Mouse (Mus musculus) heart, postnatal 36 days (tissue): ENCODE results near the gene Ndufa3. TPM values are rescaled to one million over a fixed set of nuclear protein-coding genes. Genes with fewer than 3 reads are reported as not detected.
"Not testable (repeated sequence)": the region's sequence is repeated elsewhere in the genome, so short reads cannot be mapped to it uniquely, and the experiment has no call there.

Experiments used
- DNase-seq, 2 experiments: peaks; one replicate each; pipeline ENCODE4 v3.0.0; 2021 to 2022
- intact Hi-C: fragments of 180-260 bp; cut with DNase I; formaldehyde crosslinking; loops from one replicate; pipeline ENCODE4 v1.15.1; 2025
- total RNA-seq, 2 experiments: library from RNA; stranded (reverse); gene quantifications; 2 replicates each; pipeline ENCODE4 v1.2.3; 2021

Gene Ndufa3
- total RNA-seq = 1,000 to 10,000 TPM; 1,822 to 1,988 TPM

GRCm38 (mm10) chr7:3617242-3617995, at the start of gene Ndufa3:
Ndufa3 (plus strand) TSS chr7:3617373.
- intact Hi-C loops = no loop called here
- DNase-seq = peak; percentile 83 to 85

GRCm38 (mm10) chr7:3569725-3570124, 47.4 kb upstream of the Ndufa3 start:
- intact Hi-C loops = no loop called here
- DNase-seq = no peak

GRCm38 (mm10) chr7:3570580-3570979, 46.6 kb upstream of the Ndufa3 start:
- intact Hi-C loops = not testable (repeated sequence)

GRCm38 (mm10) chr7:3571847-3572246, 45.3 kb upstream of the Ndufa3 start:
- intact Hi-C loops = no loop called here
- no peak for DNase-seq

More at GRCm38 (mm10) chr7:3570580-3570979, 46.6 kb upstream of the Ndufa3 start:
- not testable (repeated sequence) for DNase-seq

DNA sequence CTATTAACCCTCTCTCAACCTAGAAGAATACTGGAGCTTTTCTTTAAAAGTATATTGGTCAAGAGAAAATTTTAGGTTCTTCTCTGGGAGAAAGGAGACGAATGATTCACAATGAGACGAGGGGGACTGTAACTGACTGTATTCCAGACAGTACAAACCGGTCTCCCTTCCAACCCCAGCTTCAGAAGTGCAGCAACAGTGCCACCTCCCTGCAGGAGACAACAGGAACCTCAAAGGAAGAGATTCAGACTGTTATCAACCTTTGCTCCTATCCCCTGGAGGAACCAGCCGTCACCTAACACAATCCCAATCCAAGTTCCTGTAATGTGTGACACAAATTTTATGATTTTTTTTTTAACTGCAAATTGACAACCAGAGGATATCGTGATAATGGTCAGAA, 43.0 kb upstream of the Ndufa3 start:
- intact Hi-C loops = no loop called here
- no peak for DNase-seq

- intact Hi-C loops = no loop called here
- no peak for DNase-seq
These were observed 40.6 kb upstream of the Ndufa3 start for GRCm38 (mm10) chr7:3576354-3577124.

- no peak for DNase-seq
- intact Hi-C loops = no loop called here
These were observed 39.0 kb upstream of the Ndufa3 start for GRCm38 (mm10) chr7:3578196-3578595.

GRCm38 (mm10) chr7:3578952-3579546, 38.1 kb upstream of the Ndufa3 start:
- DNase-seq = no peak
- intact Hi-C loops = no loop called here

- intact Hi-C loops = no loop called here
- no peak for DNase-seq
These were observed 37.1 kb upstream of the Ndufa3 start for GRCm38 (mm10) chr7:3580029-3580428.

GRCm38 (mm10) chr7:3585763-3586162, 31.4 kb upstream of the Ndufa3 start:
- DNase-seq = no peak
- intact Hi-C loops = no loop called here

DNA sequence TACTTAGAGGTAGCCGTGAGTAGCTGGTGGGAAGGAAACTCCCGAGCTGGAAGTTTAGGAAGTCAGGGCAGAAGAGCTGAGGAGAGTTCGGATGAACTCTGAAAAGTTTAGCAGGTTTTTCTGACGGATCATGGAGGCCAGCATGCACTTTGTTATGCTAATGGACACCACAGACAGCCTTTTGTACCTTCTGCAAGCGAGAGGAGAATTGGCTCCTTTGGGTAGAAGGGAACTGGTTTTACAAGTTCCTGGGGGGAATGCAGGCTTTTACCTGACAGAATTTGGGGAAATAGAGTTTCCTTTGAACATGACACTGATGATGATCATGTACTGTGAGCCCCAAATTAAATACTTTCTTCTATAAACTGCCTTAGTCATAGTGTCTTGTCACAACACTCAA, 30.9 kb upstream of the Ndufa3 start:
- intact Hi-C loops = no loop called here
- no peak for DNase-seq

DNA sequence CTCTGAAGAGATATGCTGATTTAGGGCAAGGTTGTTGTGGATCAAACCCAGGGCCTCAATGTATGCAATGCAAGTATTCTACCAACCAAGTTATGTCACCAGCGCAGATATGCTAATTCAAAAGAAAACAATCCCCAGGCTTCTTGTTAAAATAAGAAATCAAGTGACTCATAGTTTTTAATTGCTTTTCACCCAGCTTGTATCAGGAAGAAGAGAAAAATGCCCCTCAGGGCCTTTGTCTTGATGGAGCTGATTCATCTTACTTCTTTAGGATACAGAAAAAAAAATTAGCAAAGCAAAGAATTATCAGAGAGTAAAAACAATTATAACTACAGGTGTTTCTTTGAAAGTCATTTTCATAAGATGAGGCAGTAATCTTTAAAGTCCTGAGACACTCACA, 29.9 kb upstream of the Ndufa3 start:
- intact Hi-C loops = no loop called here
- no peak for DNase-seq

- intact Hi-C loops = loop anchor here (5.0 kb wide), 1 partner anchor 368 kb away; no protein-coding TSS in a partner anchor
- DNase-seq = no peak
These were observed 26.6 kb upstream of the Ndufa3 start for GRCm38 (mm10) chr7:3590550-3590949.

DNA sequence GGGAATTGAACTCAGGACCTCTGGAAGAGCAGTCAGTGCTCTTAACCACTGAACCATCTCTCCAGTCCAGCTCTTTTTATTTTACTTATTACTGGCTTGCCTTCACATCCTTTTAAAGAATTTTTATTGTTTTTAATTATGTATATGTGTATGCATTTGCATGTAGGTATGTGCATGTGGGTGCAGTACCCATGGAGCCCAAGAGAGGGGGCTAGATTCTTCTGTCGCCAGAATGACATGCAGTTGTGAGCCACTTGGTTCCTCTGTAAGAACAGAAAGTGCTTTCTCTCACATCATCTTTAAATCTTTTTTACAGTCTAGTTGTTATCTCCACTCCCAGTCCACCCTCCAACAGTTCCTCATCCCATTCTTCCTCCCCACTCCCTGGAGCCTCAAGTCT, 25.6 kb upstream of the Ndufa3 start:
- intact Hi-C loops = loop anchor here (5.0 kb wide), 1 partner anchor 369 kb away; no protein-coding TSS in a partner anchor
- no peak for DNase-seq

- DNase-seq = no peak
- intact Hi-C loops = loop anchor here (5.0 kb wide), 1 partner anchor 372 kb away; no protein-coding TSS in a partner anchor
These were observed 23.3 kb upstream of the Ndufa3 start for GRCm38 (mm10) chr7:3593855-3594254.

- intact Hi-C loops = loop anchor here (5.0 kb wide), 1 partner anchor 372 kb away; no protein-coding TSS in a partner anchor
These were observed 22.5 kb upstream of the Ndufa3 start for GRCm38 (mm10) chr7:3594686-3595085.

DNA sequence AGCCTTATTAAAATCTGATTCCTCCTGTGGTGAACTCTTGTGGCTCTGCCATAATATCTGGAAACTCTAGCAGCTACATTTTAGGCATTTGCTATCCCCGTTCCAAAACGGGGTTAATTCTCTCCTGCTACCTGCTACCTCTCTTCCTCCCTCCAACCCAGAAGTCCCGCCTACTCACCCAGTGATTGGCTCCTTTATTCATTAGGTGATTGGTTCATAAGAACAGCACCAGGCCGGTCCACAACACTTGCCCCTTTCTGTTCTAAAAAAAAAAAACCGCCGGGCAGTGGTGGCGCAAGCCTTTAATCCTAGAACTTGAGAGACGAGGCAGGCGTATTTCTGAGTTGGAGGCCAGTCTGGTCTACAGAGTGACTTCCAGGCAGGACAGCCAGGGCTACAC, 22.0 kb upstream of the Ndufa3 start:
- intact Hi-C loops = no loop called here
- DNase-seq = no peak

More at GRCm38 (mm10) chr7:3594686-3595085, 22.5 kb upstream of the Ndufa3 start:
- no peak for DNase-seq

DNA sequence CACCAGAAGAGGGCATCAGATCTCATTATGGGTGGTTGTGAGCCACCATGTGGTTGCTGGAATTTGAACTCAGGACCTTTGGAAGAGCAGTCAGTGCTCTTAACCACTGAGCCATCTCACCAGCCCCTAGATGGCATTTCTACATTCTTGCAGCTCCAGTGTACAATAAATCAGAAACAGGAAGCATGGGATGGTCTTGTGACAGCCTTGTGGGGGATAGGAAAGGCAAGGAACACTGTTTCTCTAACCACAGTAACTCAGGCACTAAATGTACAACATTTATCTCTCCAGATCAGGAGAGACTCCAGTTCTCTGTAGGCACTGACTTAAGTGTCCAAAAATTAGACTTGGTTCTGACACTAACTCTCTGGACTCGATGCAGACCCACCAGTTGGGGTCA, 19.4 kb upstream of the Ndufa3 start:
- intact Hi-C loops, DNase-seq: not testable (repeated sequence)

DNA sequence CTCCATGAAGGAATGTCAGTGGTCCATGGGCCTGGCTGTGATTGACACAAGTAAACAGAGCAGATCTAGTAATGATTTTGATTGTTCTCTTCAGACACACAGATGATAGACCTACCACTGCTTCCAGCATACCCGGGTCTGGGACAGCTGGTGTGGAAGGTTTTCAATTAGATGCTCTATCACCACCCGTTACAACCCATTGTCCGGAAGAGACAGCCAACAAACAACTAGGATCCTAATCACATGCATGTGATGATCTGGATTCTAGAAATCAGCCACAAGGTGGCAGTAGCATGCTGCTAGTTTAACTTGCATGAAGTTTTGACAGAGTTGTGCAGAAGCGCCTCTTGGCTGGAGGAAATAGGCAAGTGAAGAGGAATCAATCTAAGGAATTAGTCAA, 16.1 kb upstream of the Ndufa3 start:
- intact Hi-C loops = no loop called here
- DNase-seq = peak; percentile 64 to 69

DNA sequence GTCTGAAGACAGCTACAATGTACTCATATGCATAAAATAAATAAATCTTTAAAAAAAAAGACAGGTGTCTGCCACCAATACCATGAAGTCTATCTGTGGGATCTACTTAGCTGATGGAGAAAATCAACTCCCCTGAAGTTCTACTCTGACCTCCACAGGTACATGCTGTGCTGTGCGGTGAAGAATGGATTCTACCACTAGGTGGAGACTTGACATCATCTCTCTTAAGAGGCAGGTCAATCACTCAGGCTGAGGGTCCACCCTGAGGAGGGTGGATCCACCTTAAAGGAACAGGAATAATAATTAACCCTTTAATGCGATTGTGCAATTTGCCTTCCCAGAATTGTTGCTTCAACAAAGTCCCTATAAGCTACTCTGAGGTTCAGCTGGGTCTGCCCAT, 10.4 kb upstream of the Ndufa3 start:
- intact Hi-C loops = no loop called here
- DNase-seq = no peak

DNA sequence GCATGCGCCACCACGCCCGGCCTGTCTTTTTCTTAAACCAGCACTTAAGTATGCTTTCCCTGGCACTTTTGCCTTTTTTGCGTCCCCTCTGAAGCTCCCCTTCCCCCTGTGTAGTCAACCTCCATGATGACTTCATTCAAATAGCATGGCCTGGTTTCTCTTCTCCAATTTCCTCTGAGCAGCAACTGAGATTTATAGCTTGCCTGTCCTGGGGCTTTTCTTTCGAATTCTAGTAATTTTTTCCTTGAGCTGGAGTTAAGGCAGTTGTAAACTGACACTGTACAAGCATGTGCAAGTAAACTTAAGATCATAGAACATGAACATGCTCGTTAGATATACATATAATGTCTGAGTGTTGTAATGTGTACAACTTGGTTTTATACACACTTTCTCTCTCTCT, 9.8 kb upstream of the Ndufa3 start:
- intact Hi-C loops = no loop called here

More for the DNA sequence above, 9.8 kb upstream of the Ndufa3 start:
- no peak for DNase-seq
